Mouse (Mus musculus): ENCODE measurements around the gene Ppp1r12b. TPM values are rescaled to one million over a fixed set of nuclear protein-coding genes. Genes with fewer than 3 reads are reported as not detected.

The Ppp1r12b gene
- 22.2 and 23.8 TPM in 2 replicates for polyA plus RNA-seq (2012; rRNA removed)

DNA sequence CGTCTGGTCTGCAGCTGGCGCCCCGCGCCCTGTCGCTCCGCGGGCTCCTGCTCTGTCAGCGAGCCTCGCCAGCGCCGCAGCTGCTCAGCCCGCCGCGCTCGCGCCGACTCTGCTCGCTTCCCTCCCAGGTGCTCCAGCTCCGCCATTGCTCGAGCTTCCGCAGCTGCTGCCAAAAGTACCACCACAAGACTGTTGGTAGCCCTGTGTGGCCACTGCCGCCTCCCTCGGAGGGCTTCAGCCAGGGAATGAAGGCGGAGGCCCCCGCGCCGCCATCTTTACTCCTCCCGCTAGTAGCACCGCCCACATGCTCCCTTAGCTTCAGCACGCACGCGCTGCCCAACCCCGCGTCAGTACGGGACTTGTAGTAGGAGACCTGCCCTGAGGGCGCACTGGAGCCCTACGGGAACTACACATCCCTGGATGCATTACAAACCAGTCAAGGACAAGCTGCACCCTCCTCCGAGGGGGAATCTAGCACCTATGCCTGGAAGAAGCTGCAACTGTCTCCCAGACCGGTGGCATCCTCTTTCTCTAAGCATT, at the start of gene Ppp1r12b:
Gene Ppp1r12b, minus strand, starts transcription at position 306 of the 540 bp plus-strand sequence.
- H3K27ac ChIP-seq (ENCODE audit: insufficient read depth, low read length): peak within 1 kb of the TSS; percentile 77
- TF ChIP-seq POLR2A (IDR thresholded peaks at IDR 0.05; ENCODE audit: borderline replicate concordance, insufficient read depth, low read length) (peak; percentile 89), CTCF (IDR thresholded peaks at IDR 0.05; ENCODE audit: borderline replicate concordance, insufficient read depth, low read depth, low read length) (no peak)
- WGBS: under 1% methylated on average over 39 of the region's 39 CpGs

GRCm38 (mm10) chr1:135003346-135003745, 47.6 kb upstream of the Ppp1r12b start:
- TF ChIP-seq CTCF (IDR thresholded peaks at IDR 0.05; ENCODE audit: borderline replicate concordance, insufficient read depth, low read depth, low read length): no peak
- no peak for TF ChIP-seq POLR2A (IDR thresholded peaks at IDR 0.05; ENCODE audit: borderline replicate concordance, insufficient read depth, low read length)
- H3K27me3 ChIP-seq (ENCODE audit: control insufficient read depth, insufficient read depth, low read length): no peaks in the 10 kb centered on the region
- H3K4me3 ChIP-seq (replicated peaks; ENCODE audit: insufficient read depth, low read depth, low read length): no peak overlapping the region
- 40% methylated on average over 4 of the region's 4 CpGs for WGBS
- DNase-seq: no peak
- H3K4me1 ChIP-seq (ENCODE audit: control insufficient read depth, insufficient read depth, low read length): no peaks in the 10 kb centered on the region
- H3K27ac ChIP-seq (ENCODE audit: insufficient read depth, low read length): no peak overlapping the region

More for the DNA sequence above, at the start of gene Ppp1r12b:
- H3K27me3 ChIP-seq (ENCODE audit: control insufficient read depth, insufficient read depth, low read length): no peaks in the 10 kb centered on the region
- DNase-seq: peak; percentile 97 to 99
- peak within 1 kb of the TSS; percentile 87 for H3K4me3 ChIP-seq (replicated peaks; ENCODE audit: insufficient read depth, low read depth, low read length)
- H3K4me1 ChIP-seq (ENCODE audit: control insufficient read depth, insufficient read depth, low read length): no peaks in the 10 kb centered on the region

DNA sequence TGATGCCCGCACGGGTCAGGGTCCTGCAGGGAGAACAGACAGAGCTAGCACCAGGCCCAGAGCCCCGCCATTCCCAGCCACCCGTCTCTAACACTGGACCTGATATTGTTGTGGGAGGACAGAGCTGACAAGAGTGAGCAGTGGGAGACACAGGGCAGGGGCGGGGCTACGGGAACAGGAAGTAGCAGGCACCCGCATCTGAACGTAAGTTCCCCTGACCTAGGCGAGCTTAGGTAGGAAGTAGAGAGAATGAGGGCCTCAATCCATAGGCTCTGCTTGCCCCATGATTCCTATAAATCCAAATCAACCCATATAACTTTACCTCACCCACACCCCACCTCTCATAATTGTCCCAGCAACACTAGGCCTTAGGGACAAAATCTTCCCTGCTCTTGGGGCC, 44.8 kb upstream of the Ppp1r12b start:
- H3K27ac ChIP-seq (ENCODE audit: insufficient read depth, low read length): no peak overlapping the region
- H3K4me1 ChIP-seq (ENCODE audit: control insufficient read depth, insufficient read depth, low read length): no peaks in the 10 kb centered on the region; the same call in 1 of the 2 replicates
- WGBS: 88% methylated on average over 9 of the region's 9 CpGs
- DNase-seq: no peak
- H3K4me3 ChIP-seq (replicated peaks; ENCODE audit: insufficient read depth, low read depth, low read length): no peak overlapping the region
- TF ChIP-seq POLR2A (IDR thresholded peaks at IDR 0.05; ENCODE audit: borderline replicate concordance, insufficient read depth, low read length): no peak
- no peaks in the 10 kb centered on the region for H3K27me3 ChIP-seq (ENCODE audit: control insufficient read depth, insufficient read depth, low read length)

GRCm38 (mm10) chr1:134998231-134998630, 42.5 kb upstream of the Ppp1r12b start:
- 35% methylated on average over 8 of the region's 8 CpGs for WGBS
- Histone ChIP-seq H3K27me3 (ENCODE audit: control insufficient read depth, insufficient read depth, low read length) (no peaks in the 10 kb centered on the region), H3K4me1 (ENCODE audit: control insufficient read depth, insufficient read depth, low read length) (no peaks in the 10 kb centered on the region; the same call in 1 of the 2 replicates), H3K27ac (ENCODE audit: insufficient read depth, low read length) (no peak overlapping the region), H3K4me3 (replicated peaks; ENCODE audit: insufficient read depth, low read depth, low read length) (no peak overlapping the region)
- DNase-seq: peak in 1 of 2 experiments; percentile 25
- no peak for TF ChIP-seq POLR2A (IDR thresholded peaks at IDR 0.05; ENCODE audit: borderline replicate concordance, insufficient read depth, low read length)
- no peak for TF ChIP-seq CTCF (IDR thresholded peaks at IDR 0.05; ENCODE audit: borderline replicate concordance, insufficient read depth, low read depth, low read length)

GRCm38 (mm10) chr1:134997568-134997967, 41.8 kb upstream of the Ppp1r12b start:
- Histone ChIP-seq H3K27me3 (ENCODE audit: control insufficient read depth, insufficient read depth, low read length) (no peaks in the 10 kb centered on the region), H3K4me1 (ENCODE audit: control insufficient read depth, insufficient read depth, low read length) (no peaks in the 10 kb centered on the region; the same call in 1 of the 2 replicates), H3K4me3 (replicated peaks; ENCODE audit: insufficient read depth, low read depth, low read length) (no peak overlapping the region), H3K27ac (ENCODE audit: insufficient read depth, low read length) (no peak overlapping the region)
- 72% methylated on average over 5 of the region's 5 CpGs for WGBS
- no peak for DNase-seq
- TF ChIP-seq CTCF (IDR thresholded peaks at IDR 0.05; ENCODE audit: borderline replicate concordance, insufficient read depth, low read depth, low read length): no peak
- no peak for TF ChIP-seq POLR2A (IDR thresholded peaks at IDR 0.05; ENCODE audit: borderline replicate concordance, insufficient read depth, low read length)

GRCm38 (mm10) chr1:134996471-134996870, 40.7 kb upstream of the Ppp1r12b start:
- H3K27ac ChIP-seq (ENCODE audit: insufficient read depth, low read length): no peak overlapping the region
- no peaks in the 10 kb centered on the region for H3K27me3 ChIP-seq (ENCODE audit: control insufficient read depth, insufficient read depth, low read length)
- no peaks in the 10 kb centered on the region; the same call in 1 of the 2 replicates for H3K4me1 ChIP-seq (ENCODE audit: control insufficient read depth, insufficient read depth, low read length)
- WGBS: 82% methylated on average over 7 of the region's 7 CpGs
- TF ChIP-seq CTCF (IDR thresholded peaks at IDR 0.05; ENCODE audit: borderline replicate concordance, insufficient read depth, low read depth, low read length) (no peak), POLR2A (IDR thresholded peaks at IDR 0.05; ENCODE audit: borderline replicate concordance, insufficient read depth, low read length) (no peak)
- H3K4me3 ChIP-seq (replicated peaks; ENCODE audit: insufficient read depth, low read depth, low read length): no peak overlapping the region
- DNase-seq: no peak

GRCm38 (mm10) chr1:134995954-134996353, 40.2 kb upstream of the Ppp1r12b start:
- TF ChIP-seq CTCF (IDR thresholded peaks at IDR 0.05; ENCODE audit: borderline replicate concordance, insufficient read depth, low read depth, low read length) (no peak), POLR2A (IDR thresholded peaks at IDR 0.05; ENCODE audit: borderline replicate concordance, insufficient read depth, low read length) (no peak)
- no peaks in the 10 kb centered on the region for H3K27me3 ChIP-seq (ENCODE audit: control insufficient read depth, insufficient read depth, low read length)
- H3K27ac ChIP-seq (ENCODE audit: insufficient read depth, low read length): no peak overlapping the region
- H3K4me3 ChIP-seq (replicated peaks; ENCODE audit: insufficient read depth, low read depth, low read length): no peak overlapping the region
- H3K4me1 ChIP-seq (ENCODE audit: control insufficient read depth, insufficient read depth, low read length): no peaks in the 10 kb centered on the region; the same call in 1 of the 2 replicates
- WGBS: 33% methylated on average over 1 of the region's 1 CpGs
- no peak for DNase-seq

GRCm38 (mm10) chr1:134995437-134995836, 39.7 kb upstream of the Ppp1r12b start:
- no peaks in the 10 kb centered on the region for H3K27me3 ChIP-seq (ENCODE audit: control insufficient read depth, insufficient read depth, low read length)
- peak in 1 of 2 experiments; percentile 28 for DNase-seq
- WGBS: 43% methylated on average over 4 of the region's 4 CpGs
- TF ChIP-seq POLR2A (IDR thresholded peaks at IDR 0.05; ENCODE audit: borderline replicate concordance, insufficient read depth, low read length) (no peak), CTCF (IDR thresholded peaks at IDR 0.05; ENCODE audit: borderline replicate concordance, insufficient read depth, low read depth, low read length) (no peak)
- H3K4me3 ChIP-seq (replicated peaks; ENCODE audit: insufficient read depth, low read depth, low read length): no peak overlapping the region
- H3K4me1 ChIP-seq (ENCODE audit: control insufficient read depth, insufficient read depth, low read length): no peaks in the 10 kb centered on the region; the same call in 1 of the 2 replicates
- H3K27ac ChIP-seq (ENCODE audit: insufficient read depth, low read length): no peak overlapping the region
